Mouse (Mus musculus) adrenal gland, adult (tissue): ENCODE data around the gene Lmln.
"Not testable (repeated sequence)": the region's sequence is repeated elsewhere in the genome, so short reads cannot be mapped to it uniquely, and the experiment has no call there.

Experiments
- DNase-seq, 2 experiments: peaks; one replicate each; pipeline ENCODE4 v3.0.0; 2022 to 2023; ENCODE audit warnings: low spot score in 1 of 2; ENCODE audit not compliant: inconsistent age in 2 of 2

The Lmln gene

DNA sequence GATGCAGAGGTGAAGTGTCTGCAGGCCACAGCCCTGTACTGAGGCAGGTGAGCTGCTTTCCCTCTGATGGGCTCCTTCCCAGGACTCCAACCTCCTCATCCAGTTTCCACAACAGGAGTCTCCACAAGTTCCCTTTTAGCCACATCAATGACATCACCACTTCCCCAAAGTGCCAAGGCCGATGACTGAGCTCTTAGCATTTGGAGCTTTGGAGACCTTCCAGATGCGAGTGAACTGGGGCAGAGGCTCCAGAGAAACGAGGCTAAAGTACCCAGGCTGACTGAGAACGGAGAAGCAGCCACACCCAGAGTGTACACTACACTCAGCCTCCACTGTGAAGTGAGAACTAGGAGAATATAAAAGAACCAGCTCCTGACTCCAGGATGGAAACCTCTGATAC is 68.4 kb downstream of the Lmln start:
- peak; percentile 87 to 92 for DNase-seq

DNA sequence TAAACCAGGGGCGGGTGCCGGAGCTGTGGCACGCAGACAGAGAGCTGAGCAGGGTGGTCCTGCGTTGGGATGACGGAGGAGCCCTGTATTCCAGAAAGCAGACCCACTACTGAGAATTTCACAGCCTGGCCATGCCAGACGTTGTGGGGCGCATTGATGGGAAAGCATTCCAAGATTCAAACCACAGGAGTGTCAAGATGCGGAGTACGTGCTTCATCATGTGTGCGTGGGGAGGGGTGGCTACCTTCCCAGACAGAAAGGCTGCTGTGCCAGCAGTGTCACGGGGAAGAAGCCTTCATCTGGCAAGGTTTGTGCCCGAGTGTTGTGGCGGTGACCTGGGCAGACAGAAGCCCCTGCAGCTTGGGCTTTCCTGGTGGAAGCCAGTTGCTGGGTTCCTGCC is 70.9 kb downstream of the Lmln start:
- no peak for DNase-seq

DNA sequence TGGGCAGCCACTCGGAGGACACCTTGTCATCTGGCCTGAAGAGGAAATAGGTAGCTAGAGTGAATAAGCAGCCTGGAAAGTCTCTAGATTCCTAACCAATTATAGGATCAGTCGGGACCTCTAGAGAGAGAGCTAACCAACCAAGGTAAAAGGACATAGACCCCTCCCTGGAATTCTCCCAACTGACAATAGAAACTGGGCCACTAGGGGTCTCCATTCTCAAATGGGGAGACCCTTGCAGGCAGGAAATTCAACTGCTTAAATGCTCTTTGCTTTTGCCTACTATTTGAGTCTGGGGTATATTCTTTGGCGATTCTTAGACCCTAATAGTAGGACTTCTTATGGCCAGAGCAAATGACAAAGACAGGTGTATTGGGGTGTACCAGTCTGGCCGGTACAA is 72.8 kb downstream of the Lmln start:
- DNase-seq: no peak

DNA sequence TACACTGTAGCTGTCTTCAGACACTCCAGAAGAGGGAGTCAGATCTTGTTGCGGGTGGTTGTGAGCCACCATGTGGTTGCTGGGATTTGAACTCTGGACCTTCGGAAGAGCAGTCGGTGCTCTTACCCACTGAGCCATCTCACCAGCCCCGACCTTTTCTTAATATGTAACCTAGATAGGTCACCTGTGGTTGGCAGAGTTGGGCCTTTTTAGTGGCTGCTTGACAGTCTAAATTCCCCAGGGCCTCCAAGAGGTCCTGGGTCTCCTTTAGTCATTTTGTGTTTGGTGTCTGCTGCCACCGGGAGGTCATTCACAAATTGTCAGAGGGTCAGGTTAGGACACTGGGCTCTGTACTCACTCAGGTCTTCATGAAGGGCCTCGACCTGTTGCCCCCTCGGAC is 76.7 kb downstream of the Lmln start:
- not testable (repeated sequence) for DNase-seq

DNA sequence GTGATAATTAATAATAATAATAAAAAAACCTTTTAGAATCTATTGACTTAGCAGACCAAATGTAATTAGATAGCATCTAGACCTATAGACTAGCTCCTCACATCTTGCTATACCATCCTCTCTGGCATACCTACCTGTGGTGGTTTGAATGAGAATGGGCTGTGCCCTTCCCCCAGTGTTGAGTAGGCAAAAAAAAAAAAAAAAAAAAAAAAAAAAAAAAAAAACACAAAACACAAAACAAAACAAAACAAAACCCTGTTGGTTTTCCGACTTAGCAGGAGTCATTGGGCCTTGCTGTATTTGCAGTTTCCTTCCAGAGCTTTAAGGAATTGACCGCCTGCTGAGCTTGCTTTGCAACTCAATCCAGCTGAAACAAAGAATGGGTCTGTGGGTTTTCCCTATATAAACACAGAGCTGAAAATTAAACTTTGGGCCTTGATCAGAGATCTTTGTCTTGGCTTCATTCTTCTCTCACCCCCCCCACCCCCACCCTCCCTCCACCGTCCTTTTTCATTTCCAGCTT is 79.5 kb downstream of the Lmln start:
- DNase-seq: no peak

DNA sequence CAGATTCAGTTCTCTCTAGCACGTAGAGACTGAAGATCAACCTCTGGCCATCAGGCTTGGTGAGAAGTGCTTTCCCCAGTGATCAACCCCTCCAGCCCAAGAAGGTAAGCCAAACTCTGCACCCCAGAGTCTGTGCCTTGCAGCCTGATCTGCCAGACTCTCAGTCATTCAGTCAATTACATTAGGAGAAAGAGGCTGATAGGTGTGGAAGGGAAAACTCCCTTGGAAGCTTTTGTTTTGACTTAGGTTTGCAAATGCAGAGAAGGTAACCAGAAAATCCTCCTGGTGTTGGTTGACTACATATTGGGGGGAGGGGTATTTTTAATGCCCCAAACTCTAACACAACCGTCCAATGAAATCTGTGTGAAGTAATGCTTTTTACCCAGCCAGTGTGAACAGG is 81.1 kb downstream of the Lmln start:
- no peak for DNase-seq

DNA sequence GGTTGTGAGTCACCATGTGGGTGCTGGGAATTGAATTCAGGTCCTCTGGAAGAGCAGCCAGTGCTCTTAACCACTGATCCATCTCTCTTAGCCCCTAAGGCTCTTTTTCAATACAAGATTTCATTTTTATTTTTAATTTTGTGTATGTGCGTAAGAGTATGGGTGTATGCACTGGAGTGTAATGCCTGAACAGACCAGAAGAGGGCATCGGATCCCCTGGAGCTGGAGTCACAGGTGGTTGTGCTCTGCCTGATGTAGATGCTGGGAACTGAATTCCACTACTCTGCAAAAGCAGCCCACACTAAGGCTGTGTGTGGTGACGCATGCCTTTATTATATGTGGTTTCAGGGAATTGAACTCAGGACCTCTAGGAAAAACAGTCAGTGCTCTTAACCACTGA is 83.9 kb downstream of the Lmln start:
- no peak for DNase-seq

DNA sequence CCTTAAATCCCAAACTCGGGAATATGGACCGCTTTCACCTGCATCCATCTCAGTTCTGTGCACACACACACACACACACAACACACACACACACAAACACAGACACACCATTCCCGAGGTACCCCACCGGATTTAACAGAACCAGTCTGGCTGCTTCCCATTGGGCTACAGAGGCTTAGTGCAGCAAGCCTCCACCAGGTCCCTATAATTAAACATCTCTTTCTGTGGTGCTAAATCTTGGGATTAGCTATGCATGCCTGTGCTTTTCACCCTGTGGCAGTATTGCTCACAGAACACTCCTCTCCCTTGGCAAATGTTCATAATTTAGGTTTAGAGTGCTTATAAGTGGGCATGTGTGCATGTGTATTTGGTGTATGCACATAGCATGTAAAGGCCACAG is 85.8 kb downstream of the Lmln start:
- no peak for DNase-seq

DNA sequence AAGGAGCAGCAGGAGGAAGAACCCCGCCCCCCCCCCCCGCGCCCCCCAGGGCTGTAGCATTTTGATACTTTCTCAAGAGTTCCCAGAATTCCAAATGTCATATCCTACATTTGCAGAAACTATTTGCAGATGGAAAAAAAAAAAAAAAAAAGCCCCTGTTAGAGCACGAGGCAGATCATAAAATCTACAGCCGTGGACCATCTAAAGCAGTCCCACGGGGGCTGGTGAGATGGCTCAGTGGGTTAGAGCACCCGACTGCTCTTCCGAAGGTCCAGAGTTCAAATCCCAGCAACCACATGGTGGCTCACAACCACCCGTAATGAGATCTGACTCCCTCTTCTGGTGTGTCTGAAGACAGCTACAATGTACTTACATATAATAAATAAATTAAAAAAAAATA is 88.6 kb downstream of the Lmln start:
- DNase-seq: not testable (repeated sequence)

DNA sequence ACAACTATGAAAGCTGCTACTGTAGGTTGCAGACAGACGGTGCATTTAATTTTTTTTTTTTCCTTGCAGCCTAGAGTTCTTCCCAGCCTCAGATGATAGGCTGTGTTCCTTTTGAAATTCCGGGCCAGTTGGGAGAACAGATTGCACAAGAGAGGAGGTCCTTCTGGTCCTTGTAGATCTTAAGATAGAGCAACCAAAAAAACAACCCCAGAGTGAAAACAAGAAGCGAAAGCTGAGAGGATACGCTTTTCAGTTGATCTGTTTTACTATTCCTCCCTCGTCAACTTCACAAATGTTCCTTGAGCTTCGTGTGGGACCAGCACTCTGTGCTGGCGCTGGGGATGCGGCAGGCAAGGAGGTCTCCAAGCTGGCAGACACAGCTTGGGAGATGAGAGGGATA is 89.2 kb downstream of the Lmln start:
- DNase-seq: no peak

DNA sequence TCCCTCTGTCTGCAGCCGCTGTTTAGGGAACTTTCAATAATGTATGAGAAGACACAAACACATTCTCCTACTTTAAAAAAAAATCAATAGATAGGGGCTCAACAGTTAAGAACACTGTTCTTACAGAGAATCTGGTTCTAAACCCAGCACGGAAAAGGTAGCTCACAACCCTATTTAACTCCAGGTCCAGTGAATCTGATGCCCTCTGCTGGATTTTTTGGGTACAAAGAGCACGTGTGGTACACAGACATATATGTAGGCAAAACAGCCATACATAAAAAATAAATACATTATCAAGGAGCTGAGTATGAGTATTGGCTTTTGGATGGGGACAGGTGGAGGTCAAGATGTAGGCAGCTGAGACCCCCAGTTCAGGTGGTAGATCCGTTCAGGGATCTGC is 92.7 kb downstream of the Lmln start:
- peak; percentile 41 to 83 for DNase-seq

DNA sequence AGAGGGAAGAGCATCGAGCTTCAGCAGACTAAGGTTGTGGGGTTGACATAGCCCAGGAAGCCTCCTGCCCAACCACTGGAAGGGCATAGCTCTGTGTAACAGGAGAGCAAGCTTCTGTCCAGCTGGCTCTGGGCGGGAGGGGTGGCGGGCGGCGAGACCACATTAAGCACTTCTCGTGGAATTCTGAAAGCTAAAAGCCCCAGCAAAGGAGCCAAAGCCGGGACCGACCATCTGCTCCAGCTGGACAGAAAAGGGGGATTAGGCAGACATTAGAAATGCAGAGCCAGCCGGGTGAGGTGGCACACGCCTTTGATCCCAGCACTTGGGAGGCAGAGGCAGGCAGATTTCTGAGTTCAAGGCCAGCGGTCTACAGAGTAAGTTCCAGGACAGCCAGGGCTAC is 95.7 kb downstream of the Lmln start:
- no peak for DNase-seq

DNA sequence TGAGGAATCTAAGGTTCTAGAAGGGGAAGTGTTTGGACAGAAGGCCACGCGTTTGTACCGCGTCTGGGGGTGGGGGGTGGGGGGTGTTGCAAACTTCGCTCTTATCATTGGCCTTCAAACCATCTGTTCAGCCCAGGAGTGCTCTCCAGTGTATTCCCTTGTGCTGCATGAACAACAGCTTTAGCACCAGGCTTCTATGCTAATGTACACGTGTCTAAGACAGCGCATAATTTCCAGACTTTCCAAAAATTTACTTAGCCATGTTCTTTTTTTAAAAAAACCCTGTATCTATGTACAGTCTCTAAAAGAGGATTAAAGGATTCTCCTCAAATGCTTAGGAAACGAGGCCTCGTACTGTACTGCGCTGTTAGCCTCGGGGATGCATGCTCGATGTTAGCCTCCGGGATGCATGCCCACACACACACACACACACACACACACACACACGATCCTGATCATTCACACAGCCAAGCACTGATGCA is 96.3 kb downstream of the Lmln start:
- DNase-seq: no peak

DNA sequence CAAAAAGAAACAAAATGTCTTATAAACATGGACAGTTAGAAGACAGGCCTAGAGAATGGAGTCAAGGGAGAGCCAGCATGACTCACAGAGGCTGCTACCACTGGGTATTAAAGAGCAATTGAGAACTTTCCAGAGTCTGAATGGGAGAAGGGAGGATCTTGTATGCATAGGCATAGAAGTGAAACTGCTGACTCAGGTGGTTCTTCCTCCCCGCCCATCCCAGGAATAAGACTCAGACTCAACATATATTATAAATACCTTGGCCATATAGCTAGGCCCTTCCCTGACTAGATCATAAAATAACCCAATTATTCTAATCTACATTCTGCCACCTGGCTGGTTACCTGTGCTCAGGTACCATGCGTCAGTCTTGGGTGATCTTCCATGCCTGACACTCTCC is 97.0 kb downstream of the Lmln start:
- DNase-seq: no peak

DNA sequence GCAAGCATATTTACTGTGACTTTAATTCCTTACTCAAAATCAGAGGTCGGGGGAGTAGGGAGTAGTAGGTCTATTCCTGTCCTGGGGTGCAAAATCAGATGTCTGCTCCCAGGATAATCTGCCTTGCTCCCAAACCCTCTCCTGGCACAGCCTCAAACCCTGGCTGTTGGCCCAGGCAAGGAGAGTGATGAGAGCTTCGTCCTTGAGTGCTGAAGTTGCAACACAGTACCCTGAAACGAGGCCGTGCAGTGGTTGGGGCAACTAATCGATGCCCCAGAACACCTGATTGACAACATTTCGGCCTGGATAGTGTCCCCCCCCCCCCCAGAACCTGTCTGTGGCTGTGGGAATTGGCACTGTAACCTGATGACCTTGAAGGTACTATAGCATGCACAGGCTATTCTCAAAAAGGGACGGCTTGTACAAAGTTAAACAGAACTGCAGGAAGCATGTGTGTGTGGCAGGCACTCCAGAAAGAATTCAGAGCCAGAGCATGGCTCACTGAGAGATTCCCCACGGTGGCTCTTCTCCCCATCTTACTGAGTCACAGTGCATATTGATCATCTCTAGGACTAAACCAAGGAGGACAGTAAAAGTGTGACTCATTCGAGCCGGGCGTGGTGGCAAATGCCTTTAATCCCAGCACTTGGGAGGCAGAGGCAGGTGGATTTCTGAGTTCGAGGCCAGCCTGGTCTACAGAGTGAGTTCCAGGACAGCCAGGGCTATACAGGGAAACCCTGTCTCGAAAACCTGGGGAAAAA is 101.2 kb downstream of the Lmln start:
- peak; percentile 91 to 95 for DNase-seq

DNA sequence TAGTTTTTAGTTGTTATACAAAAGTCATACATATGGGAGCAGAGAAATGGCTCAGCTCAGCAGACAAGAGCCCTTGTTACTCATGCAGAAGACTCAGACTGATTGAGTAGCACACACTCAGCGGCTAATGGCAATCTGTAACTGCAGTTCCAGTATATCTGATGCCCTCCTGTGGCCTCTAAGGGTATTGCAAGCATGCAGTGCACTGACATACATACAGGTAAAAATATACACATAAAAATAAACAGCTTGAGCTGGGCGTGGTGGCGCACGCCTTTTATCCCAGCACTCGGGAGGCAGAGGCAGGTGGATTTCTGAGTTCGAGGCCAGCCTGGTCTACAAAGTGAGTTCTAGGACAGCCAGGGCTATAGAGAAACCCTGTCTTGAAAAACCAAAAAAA is 104.0 kb downstream of the Lmln start:
- peak in 1 of 2 experiments; percentile 74 for DNase-seq

DNA sequence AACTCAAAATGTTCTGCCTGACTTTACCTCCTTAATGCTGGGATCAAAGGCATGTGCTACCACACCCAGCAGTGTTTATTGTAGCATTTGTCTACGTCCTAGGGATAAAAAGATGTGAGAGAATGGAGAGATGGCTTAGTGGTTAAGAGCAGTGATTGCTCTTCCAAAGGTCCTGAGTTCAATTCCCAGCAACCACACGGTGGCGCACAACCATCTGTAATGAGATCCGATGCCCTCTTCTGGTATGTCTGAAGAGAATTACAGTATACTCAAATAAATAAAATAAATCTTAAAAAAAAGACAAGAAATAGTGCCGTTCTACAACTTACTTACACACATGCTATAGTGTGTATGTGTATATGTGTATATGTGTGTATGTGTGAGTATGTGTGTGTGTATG is 105.2 kb downstream of the Lmln start:
- peak in 1 of 2 experiments; percentile 34 for DNase-seq

DNA sequence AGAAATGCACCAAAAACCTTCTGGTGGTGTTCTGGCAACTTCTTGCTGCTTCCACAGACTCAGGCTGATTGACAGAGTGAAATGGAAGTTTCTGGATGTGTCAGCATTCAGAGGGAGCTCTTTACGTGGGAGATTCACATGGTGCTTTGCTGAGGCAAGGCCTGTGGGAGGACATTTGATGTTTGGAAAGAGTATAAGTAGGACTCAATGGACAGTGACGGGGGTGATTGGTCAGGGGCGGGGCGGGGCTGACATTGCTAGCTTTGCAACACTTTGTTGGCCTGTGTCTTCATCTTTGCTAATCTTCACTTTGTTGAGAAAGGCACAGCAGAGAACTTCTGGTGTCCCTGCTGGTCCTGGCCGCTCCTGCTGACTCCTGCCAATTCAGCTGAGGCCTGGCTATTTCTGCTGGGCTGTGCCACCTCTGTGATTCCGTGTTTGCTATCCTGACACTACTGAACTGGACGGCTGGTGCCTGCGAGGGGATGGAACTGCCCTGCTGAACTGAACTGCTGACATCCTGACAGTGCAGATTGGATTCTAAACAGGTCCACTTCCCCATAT is 107.2 kb downstream of the Lmln start:
- DNase-seq: peak in 1 of 2 experiments; percentile 62

DNA sequence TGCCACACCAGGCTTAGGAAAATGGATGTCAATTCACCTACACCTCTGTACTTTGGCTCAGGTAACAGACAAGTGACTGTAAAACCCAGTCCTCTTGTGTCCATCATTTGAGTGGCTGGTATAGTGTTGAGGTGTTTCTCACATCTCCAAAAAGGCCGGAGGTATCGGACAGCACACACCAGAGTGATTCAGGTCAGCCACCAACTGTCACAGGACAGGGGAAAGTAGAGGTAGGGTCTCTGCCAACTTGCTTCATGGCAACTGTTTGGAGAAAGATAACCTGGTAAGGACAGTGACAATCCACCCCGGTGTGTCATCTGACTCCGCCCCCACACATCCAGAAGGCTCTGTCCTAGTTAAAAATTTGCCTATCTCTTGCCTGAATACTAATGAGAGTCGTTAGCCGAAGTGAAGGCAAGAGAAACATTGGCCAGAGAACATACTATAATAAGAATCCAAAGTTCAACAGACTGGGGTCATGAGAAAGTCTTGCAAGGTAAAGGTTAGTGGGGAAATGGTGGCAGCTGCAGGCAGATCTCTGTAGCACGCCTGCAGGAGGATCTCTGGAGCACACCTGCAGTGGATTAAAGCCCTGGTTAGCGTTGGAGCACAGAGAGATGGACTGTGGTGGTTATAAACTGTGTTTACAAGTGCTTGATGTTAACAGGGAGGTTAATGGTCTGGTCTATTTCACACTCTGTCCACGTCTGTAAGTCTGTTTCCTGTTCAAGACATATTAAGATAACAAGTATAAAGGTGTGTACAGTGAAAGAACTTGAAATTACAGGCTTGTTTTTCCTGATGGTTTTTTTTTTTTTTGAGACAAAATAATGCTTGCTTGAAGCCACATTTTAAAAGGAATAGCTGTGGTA is 108.6 kb downstream of the Lmln start:
- peak in 1 of 2 experiments; percentile 46 for DNase-seq

DNA sequence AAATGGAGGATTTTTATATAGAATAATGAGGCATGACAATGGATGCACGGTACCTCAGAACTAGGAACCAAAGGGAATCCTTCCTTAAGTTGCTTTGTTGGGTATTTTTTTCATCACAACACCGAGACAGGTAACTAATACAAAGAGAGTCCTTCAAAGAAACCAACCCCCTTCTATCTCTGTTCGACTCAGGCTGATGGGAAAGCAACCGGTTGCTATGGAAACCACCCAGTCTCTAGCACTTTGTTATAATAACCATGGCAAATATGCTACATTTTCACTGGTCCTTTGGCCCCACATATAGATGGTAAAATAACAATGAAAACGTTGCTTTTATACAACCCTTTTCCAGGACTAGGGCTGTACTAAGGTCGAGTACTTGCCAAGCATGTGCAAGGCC is 109.5 kb downstream of the Lmln start:
- DNase-seq: no peak

DNA sequence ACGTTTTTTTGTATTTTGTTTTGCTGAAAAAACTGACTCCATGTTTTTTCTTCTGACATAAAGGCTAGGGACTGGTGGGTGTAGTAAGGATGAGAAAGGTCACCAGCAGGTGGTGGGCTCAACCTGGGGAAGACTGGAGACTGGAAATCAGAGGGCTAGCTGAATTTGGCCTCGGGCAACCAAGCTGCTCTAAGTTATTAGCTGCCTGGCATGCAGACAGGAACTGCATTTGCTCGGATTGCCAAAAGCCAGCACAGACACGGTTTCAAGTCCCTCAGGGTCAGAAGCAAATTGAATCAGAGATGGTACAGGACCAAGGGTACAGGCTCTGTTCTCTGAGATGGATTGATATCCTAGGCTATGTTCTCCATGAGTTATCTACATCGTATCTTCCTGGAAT is 110.8 kb downstream of the Lmln start:
- peak in 1 of 2 experiments; percentile 76 for DNase-seq

DNA sequence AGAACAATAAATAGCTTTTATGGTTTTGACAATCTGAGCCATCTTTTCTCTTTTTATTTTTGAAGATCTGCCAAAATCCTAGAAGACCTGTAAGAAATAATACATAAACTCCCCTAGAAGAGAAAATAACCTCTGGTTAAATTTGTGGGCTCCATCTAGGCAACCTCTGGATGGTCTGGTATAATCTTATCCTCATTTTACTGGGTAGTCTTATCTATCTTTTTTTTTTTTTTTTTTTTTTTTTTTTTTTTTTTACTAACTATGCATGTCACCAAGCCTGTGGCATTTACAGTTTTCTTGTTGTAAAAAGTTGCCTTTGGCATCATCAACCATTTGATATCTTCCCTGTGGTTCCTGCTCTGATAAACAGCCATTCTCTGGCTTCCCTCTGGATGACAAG is 112.4 kb downstream of the Lmln start:
- no peak for DNase-seq
